Mouse (Mus musculus): ENCODE measurements around the gene Afg1l. TPM values are rescaled to one million over a fixed set of nuclear protein-coding genes. Genes with fewer than 3 reads are reported as not detected.

Gene Afg1l
- polyA plus RNA-seq, 1 experiment from 2014 or later = 5.1 TPM

GRCm38 (mm10) chr10:42265021-42265689, 213.2 kb downstream of the Afg1l start:
- no peaks in the 10 kb centered on the region for H3K9me3 ChIP-seq (replicated peaks; ENCODE audit: control insufficient read depth, low read length)
- no peak overlapping the region for H3K4me3 ChIP-seq (ENCODE audit: low read depth, low read length)
- H3K27ac ChIP-seq (ENCODE audit: low read depth, low read length) = no peak overlapping the region
- no peak for ATAC-seq
- H3K36me3 ChIP-seq (ENCODE audit: control insufficient read depth, insufficient read depth, low read length) = peaks cover 4% of the 10 kb centered on the region; the same call in 1 of the 2 replicates
- no peak overlapping the region for H3K9ac ChIP-seq (ENCODE audit: low read length)
- DNase-seq (ENCODE audit: low spot score) = no peak
- H3K4me2 ChIP-seq (ENCODE audit: low read length) = no peak overlapping the region
- H3K4me1 ChIP-seq (ENCODE audit: control insufficient read depth, insufficient read depth, low read length) = no peaks in the 10 kb centered on the region
- WGBS = 94% methylated on average over 11 of the region's 11 CpGs
- H3K27me3 ChIP-seq (replicated peaks; ENCODE audit: control insufficient read depth, insufficient read depth, low read length) = no peaks in the 10 kb centered on the region

GRCm38 (mm10) chr10:42264195-42264594, 214.2 kb downstream of the Afg1l start:
- DNase-seq (ENCODE audit: low spot score) = no peak
- H3K36me3 ChIP-seq (ENCODE audit: control insufficient read depth, insufficient read depth, low read length) = peaks cover 4% of the 10 kb centered on the region; the same call in 1 of the 2 replicates
- H3K27me3 ChIP-seq (replicated peaks; ENCODE audit: control insufficient read depth, insufficient read depth, low read length) = no peaks in the 10 kb centered on the region
- no peak overlapping the region for H3K9ac ChIP-seq (ENCODE audit: low read length)
- no peaks in the 10 kb centered on the region for H3K4me1 ChIP-seq (ENCODE audit: control insufficient read depth, insufficient read depth, low read length)
- H3K4me2 ChIP-seq (ENCODE audit: low read length) = no peak overlapping the region
- H3K27ac ChIP-seq (ENCODE audit: low read depth, low read length) = no peak overlapping the region
- H3K9me3 ChIP-seq (replicated peaks; ENCODE audit: control insufficient read depth, low read length) = no peaks in the 10 kb centered on the region
- no peak overlapping the region for H3K4me3 ChIP-seq (ENCODE audit: low read depth, low read length)
- no peak for ATAC-seq
- 91% methylated on average over 5 of the region's 5 CpGs for WGBS

GRCm38 (mm10) chr10:42263701-42264100, 214.7 kb downstream of the Afg1l start:
- Histone ChIP-seq H3K4me2 (ENCODE audit: low read length) (no peak overlapping the region), H3K9me3 (replicated peaks; ENCODE audit: control insufficient read depth, low read length) (no peaks in the 10 kb centered on the region), H3K36me3 (ENCODE audit: control insufficient read depth, insufficient read depth, low read length) (peaks cover 4% of the 10 kb centered on the region; the same call in 1 of the 2 replicates), H3K27ac (ENCODE audit: low read depth, low read length) (no peak overlapping the region), H3K9ac (ENCODE audit: low read length) (no peak overlapping the region), H3K4me3 (ENCODE audit: low read depth, low read length) (no peak overlapping the region), H3K27me3 (replicated peaks; ENCODE audit: control insufficient read depth, insufficient read depth, low read length) (no peaks in the 10 kb centered on the region), H3K4me1 (ENCODE audit: control insufficient read depth, insufficient read depth, low read length) (no peaks in the 10 kb centered on the region)
- whole genome bisulfite sequencing = 85% methylated on average over 8 of the region's 8 CpGs
- no peak for DNase-seq (ENCODE audit: low spot score)
- no peak for ATAC-seq

Other genes with a start within 250 kb of the Afg1l start
- 5.4 and 5.6 TPM in 2 replicates for gene Foxo3, start 201.8 kb downstream of the Afg1l start, polyA plus RNA-seq (2014; fragmentation: Nextera tagmentation; extraction: Ambion mirVana)
- gene Snx3, start 23.5 kb upstream of the Afg1l start, polyA plus RNA-seq (2014; fragmentation: Nextera tagmentation; extraction: Ambion mirVana) = 242 and 277 TPM in 2 replicates
- 33.2 and 39.4 TPM in 2 replicates for gene Nr2e1, start 105.1 kb upstream of the Afg1l start, polyA plus RNA-seq (2014; fragmentation: Nextera tagmentation; extraction: Ambion mirVana)
- 54.2 and 54.9 TPM in 2 replicates for gene Ostm1, start 105.3 kb upstream of the Afg1l start, polyA plus RNA-seq (2014; fragmentation: Nextera tagmentation; extraction: Ambion mirVana)